Mouse (Mus musculus) R1 (cell line): ENCODE data around the gene Art2b.
A peak's percentile ranks its signal among the peaks of the same experiment; 100 is the strongest.
"Not testable (repeated sequence)": the region's sequence is repeated elsewhere in the genome, so short reads cannot be mapped to it uniquely, and the experiment has no call there.

ENCODE experiments used
- DNase-seq: peaks from one replicate; pipeline ENCODE4 v3.0.0-alpha.2; 2018; ENCODE audit warnings: low read depth, low spot score

The Art2b gene

DNA sequence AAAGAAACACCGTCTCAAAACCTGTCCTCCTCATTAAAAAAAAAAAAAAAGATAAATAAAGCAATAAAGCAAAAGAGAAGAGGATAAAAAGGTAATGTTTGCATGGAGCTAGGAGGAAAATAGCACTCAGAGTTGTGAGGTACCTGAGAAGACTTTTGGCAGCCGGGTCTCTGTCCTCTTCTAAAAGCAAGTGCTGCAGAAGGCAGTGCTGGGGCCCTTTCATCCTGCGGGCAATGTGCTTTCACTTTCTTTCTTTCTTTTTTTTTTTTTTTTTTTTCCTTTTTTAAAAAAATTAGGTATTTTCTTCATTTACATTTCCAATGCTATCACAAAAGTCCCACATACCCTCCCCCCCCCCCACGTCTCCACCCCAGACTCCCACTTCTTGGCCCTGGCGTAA lies at the start of gene Art2b:
Gene Art2b (minus strand): TSS at position 193 of the 400 bp plus-strand sequence.
- DNase-seq = no peak

DNA sequence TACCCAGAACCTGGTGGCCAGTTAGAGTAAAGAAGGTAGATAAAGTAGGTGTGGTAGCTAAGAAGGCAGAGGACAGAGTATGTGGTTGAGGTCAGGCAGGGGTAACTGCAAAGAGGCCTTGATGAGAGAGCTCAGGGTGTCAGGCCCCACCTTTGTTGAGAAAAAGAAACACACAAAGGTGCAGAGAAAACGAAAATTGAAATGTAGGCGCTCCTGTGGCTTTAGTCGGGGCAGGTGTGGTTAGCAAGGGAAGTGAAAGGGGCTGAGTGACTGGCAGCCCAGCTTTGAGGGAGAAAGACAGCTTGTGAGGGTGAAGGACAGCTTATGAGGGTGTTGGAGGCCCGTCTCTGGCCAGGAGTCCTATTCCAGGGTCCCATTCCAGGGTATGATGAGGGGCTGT lies 49.1 kb upstream of the Art2b start:
- no peak for DNase-seq

DNA sequence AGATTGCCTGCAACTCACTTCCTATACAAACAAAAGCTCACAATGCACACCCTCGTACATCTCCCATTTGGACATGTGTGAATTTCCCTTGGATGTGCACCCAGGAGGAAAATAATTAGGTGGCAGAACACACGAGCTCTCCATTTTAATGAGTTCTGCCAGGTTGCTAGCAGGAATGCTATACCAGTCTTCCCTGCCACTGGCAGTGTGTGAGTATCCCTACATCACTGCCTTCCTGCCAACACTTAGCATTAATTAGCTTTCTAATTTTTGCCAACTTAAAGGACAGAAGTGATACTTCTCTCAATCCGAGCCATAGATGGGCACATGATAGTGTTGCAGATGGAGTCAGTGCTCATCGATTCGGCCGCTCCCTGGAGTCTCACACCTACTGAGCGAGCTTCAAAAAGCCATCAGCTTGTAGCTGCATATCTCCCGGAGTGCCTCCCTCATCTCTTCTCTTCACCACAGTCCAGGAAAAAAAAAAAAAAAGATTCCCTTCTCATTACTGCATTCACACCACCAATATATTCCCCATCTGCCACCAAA lies 48.3 kb upstream of the Art2b start:
- DNase-seq = no peak

DNA sequence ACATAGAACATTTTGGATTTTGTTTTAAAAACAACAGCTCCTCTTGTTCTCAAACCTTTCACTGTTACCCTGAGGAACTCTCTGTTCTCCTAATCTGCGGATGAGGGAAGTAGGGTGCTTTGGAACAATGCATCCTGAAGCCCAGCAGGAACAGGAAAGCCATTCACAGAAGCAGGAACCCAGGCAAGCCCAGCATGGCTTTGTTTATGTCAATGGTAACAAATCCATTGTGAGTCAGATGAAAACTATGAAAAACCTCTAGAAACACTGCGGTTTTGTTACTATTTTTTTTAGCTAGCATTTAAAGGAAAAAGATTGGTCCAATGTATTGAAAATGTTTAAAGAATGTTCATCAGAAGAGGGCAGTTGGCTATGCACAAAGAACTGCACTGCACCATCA lies 43.1 kb upstream of the Art2b start:
- peak; percentile 65 for DNase-seq

DNA sequence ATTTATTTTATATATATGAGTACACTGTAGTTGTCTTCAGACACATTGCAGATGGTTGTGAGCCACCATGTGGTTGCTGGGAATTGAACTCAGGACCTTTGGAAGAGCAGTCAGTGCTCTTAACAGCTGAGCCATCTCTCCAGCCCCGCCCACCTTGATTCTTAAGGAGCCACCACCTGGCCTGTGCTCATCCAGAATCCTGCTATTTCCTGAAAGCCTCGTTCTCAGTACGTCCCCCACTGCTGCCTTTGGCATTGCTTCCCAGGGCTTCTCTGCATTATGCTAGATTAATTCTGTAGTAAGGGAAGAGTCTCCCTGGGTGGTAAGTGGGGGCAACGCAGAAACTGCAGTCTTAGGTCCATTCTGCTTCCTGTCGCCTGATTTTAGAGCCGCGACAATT lies 41.8 kb upstream of the Art2b start:
- DNase-seq = peak; percentile 50

DNA sequence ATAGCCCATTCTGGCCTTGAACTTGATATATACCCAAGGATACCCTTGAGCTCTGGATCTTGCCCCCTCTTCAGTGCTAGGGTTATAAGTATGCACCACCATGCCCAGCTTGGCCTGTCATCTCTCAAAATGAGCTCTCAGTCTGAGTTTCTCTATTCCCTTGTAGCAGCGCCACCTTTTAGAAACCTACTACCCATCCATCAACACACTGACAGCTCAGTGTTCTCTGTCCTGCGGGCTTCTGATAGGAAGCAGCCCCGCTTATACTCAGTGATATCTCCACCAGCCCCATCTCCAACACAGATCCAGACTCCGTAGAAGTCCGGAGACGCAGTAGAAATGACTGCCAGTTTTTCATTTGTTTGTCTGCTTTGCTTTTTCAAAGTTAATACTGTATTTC lies 38.9 kb upstream of the Art2b start:
- DNase-seq = no peak

DNA sequence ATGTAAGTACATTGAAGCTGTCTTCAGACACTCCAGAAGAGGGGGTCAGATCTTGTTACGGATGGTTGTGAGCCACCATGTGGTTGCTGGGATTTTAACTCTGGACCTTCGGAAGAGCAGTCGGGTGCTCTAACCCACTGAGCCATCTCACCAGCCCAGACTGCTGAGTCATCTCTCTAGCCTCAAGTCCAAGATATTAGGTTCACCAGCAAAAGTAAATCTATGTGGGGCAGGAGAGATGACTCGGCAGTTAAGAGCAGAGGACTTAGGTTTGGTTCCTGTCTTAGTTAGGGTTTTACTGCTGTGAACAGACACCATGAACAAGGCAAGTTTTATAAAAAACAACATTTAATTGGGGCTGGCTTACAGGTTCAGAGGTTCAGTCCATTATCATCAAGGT lies 36.5 kb upstream of the Art2b start:
- not testable (repeated sequence) for DNase-seq

DNA sequence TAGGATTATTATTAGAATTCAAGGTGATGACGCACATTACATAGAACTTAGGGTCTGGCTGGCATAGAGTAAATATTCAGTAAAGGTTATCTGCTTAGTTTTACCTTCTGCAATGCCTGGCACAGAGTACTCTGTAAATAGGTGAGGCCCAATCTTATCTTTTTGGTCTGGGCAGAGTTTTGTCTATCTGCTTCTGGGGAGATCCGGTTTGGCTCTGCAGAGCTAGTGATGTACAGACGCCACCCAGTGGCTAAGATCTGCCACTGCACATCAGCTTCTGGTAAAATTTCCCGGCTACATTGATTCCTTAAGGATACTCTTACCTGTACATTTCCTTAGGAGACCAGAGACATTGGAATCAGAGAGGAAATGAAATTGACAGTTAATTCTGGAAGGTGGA lies 35.0 kb upstream of the Art2b start:
- peak; percentile 64 for DNase-seq

DNA sequence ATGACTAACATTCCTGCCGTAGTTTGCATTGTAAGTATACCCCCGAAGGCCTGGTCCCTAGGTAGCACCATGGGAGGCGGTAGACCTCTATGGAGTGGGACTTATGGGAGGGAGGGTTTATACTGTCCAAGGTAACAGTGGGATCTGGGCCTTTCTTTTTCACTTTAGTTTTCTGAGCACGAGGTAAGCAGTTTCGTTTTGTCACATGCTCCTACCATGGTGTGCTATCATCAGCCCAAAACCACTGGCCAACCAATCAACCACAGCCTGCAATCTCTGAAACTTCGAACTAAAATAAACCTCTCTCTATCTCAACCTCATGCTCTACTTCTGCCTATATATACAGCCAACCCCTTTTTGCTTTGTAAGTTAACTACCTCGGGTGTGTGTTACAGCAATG lies 32.9 kb upstream of the Art2b start:
- no peak for DNase-seq

DNA sequence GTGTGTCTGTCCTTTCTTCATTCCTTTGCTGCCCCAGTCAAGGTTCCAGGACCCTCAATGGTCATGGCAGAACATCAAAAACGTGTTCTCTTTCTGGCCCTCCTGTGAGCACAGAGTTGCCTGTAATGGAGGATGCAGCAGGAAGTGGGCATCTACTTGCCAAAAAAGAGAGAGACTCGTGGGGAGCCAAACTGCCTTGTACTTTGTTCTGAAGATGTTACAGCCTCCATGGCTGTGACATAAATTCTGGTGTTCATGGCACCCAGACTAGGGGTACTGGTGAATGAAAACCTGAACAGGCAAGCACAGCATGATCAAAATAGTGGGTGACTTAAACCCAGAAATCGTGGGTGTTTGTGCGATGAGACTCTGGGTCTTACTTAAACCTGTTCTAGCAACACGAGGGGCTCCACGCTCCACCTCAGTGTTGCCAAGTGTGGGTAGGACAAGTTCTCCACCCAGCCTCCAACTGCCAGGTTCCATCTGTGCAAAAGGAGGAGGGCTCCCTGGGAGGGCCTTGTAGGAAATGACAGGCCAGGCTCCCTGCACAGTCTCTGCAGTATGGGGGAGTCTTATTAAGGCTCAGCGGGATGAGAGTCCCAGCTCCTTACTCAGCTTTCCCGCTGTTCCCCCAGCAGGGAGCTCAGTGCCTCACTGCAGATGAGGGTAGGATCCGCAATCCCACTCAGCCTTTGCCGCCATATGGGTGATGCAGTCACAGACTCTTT lies 32.2 kb upstream of the Art2b start:
- no peak for DNase-seq

DNA sequence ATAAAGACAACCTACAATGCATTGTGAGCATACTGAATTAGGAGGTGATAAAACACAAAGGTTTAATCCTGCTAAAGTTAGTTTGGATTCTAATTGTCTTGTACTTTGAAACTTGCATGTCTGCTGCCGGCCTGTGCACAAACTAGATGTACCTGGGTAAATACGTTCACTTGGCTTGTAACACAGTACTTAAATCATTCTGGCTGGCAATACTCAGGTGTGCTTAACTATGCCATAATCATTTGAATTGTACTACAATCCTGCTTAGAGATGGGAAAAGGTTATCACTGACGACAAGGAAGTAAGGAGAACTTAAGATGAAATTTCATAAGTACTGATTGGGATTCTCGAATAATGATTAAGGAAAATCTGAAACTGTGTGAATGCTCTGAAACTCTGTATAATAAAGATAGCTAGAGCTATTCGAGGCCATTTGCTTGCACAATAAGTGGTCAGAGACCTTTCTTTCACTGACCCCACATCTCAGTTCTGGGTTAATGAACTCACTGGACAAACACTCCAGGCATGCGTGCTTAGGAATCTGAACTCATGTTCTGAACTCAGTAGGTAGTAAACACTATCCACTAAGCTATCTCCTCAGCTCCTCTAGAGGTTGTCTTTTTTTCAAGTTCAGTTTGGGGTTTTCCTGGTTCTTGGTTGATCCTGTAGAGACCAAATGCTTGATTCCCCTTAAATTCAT lies 30.9 kb upstream of the Art2b start:
- DNase-seq = no peak

DNA sequence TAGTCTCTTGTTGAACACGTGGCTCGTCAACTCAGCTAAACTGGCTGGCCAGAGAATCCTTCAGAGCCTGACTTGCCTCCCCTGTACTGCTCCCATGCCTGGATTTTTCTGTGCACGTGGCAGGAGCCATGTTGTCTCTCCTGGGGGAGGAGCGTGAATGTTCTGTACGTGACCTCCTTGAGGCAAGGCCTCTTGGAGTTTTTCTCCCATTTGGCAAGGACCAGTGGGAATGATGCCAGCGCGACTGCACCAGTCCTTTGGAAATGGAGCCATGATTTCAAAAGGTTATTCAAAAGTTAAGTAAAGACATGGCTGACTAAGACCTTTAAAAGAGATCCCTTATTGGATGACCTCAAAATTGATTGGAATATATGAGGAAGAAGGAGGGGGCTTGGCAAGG lies 30.0 kb upstream of the Art2b start:
- no peak for DNase-seq

DNA sequence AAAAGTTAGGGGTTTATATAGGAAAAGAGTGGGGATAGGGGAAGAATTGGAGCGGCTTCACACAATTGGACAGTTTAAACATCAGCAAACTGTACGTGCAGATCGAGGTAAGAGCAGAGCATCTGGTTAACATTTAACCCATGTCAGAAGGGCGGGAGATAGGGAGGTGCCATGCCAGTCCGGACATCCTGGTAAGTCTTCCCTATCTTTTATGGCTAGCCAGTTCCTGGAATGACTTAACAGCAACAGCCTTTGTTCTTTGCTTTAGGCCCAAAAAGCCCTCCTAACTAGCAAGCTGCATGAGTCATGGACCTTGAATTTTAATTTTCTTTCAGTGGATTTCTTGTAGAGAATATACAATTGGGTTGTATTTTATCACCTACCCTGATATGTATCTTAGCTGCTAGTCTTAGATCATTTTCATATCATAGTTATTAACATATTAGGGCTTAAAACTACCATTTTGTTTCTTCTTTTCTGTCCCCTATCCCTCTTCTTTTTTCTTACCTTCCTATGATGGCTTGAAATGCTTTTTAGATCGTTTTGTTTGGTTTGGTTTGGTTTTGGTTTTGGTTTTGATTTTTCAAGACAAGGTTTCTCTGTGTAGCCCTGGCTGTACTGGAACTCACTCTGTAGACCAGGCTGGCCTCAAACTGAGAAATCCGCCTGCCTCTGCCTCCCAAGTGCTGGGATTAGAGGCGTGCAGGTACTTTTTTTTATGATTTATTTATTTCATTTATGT lies 27.6 kb upstream of the Art2b start:
- DNase-seq = not testable (repeated sequence)

DNA sequence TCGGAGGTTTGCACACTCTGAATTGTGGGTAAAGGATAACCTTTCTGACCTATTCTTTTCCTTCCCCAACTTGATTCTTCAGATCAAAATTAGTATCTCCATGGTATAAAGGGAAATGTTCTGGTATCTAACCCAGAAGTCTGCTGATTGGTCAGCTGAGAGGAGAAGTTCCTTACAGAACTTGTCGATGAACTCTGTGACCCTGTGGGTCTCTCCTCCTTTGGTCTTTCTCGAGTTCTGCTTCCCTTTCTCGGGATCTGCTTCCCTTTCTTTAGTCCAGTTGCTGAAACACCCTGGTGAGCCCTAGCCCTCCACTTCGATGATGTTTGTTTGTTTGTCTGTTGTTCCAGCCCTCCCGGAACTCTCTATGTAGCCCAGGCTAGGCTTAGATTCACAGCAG lies 22.4 kb upstream of the Art2b start:
- DNase-seq = no peak

DNA sequence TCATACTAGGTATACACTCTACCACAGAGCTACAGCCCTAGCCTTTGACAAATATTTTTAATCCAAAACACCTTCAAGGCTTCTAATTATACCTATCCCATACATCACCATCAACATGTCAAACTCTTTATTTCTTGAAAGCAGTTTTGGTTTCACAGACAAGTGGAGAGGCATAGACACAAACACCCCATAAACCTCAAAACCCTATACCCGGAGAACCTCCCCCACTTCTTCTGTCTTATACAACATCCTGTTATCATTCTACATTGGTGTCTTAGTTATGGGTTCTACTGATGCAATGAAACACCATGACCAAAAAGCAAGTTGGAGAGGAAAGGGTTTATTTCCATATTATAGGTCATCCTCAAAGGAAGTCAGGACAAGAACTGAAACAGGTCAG lies 15.0 kb upstream of the Art2b start:
- no peak for DNase-seq

DNA sequence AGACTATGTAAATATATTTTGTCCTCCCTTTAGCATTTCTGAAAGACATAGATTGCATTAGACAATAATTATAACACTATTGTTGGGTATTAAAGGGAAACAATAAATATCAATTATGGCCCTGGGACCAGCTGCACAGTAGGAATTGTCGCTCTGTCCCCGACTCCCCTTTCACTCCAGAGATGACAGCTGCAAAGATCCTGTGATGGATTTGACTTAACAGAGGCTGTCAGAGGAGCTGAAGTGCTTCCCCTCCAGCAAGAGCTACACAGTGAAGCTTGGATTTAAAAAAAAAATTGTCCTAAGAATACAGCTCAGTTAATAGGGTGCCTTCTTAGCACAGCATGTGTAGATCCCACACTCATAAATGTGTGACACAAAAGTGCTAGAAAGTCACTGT lies 13.1 kb upstream of the Art2b start:
- no peak for DNase-seq

DNA sequence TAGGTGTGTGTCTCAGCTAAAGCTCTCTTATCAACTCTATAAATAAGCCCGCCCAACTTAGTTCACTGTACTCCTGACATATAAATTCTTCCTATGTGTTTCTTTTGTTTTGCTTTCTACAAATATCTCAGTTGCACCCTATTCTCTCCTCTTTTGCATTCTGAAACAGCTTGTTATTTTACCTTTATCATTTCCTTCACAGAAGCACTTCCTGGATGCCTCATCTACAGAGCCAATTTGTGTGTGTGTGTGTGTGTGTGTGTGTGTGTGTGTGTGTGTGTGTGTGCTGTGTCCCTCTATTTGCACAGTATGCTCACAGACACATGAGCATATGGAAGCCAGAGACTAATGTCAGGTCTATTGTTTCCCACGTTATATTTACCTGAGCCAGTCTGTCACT lies 9.6 kb upstream of the Art2b start:
- no peak for DNase-seq

DNA sequence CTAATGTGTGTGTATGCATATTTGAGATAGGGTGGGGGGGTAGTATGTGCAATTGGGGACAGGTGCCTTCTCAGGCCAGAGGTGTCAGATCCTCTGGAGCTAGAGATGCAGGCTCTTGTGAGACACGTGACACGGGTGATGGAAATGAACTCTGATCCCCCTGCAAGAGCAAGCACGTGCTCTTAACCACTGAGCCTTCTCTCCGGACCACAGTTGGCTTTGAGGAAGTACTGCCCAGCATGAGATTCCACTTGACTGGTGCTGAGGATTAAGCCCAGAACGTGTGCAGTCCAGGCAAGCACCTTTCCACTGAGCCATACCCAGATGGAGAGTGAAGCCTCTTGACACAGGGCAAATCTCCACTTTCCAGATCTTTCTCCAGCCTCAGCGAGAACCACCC lies 1.1 kb downstream of the Art2b start:
- not testable (repeated sequence) for DNase-seq

DNA sequence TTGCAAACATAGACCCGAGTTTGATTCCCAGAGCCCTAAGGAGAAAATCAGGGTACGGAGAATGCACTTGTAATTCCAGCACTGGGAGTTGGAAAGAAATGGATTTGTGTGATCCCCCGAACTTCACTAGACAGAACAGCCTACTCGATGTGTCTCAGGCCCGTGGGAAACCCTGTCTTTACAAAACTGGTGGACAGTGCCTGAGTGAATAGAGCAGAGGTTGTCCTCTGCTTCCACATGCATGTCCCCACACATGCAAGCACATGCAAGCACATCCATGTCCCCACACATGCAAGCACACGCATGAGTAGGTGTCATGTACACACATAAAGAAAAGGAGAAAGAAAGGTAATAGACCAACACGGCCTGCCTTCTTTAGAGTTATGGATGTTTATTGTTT lies 3.4 kb downstream of the Art2b start:
- no peak for DNase-seq

DNA sequence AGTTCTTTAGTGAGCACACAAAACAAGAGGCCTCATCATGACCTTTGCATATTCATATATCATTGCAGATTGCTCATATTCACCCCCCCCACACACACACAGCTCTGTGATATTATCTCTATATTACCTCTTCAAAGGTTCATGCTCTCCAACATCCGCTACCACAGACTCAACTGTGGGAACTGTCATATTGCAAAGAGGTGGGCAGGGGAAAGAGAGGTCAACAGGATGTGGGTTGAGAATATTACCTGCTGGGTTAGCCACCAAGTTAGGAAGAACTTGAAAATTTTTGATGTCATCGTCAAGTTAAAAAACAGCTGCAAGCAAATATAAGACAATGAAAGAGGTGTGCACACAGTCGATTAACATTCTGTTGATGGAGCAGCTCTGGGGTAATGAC lies 4.5 kb downstream of the Art2b start:
- not testable (repeated sequence) for DNase-seq

DNA sequence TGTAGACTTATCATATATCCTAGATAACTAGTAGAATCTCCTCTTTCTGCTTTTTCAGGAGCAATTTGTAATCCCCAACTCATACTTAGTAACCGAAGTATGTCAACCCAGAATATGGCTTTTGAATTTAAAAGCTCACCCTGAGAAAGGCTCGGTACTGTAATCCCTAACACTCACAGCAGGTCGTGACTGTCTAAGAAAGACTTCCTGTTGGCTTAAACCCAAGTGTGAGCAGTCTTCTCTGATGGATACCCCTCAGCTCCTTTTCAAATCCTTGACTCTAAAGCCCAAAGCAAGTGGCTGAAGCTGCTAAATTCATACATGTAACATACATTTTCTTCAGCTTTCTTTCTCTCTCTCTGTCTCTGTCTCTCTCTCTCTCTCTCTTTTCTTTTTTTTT lies 11.0 kb downstream of the Art2b start:
- no peak for DNase-seq

DNA sequence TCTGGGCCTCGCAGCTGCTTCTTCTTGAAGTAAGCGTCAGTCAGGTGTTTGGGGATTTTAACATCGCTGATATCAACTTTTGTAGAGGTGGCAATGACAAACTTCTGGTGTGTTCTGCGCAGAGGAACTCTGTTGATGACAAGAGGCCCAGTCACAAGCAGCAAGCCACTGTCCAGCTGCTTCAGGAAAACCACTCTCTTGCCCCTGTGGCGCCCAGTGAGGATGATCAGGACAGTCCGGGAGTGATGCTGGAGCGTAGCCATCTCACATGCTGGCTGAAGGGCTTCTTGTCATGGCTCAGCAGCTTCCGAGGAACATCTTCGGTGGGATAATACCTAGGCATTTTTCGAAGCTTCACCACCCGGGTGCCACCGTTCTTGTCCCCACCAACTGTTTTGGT lies 11.8 kb downstream of the Art2b start:
- not testable (repeated sequence) for DNase-seq
